Mouse (Mus musculus) C2C12 (cell line): Measurements from ENCODE around the gene Draxin.

Source experiments
- CTCF ChIP-seq: IDR thresholded peaks from one replicate; pipeline ENCODE4 v1.5.1; 2011; ENCODE audit not compliant: control insufficient read depth, insufficient read depth, insufficient read length
- FOSL1 ChIP-seq: IDR thresholded peaks from one replicate; pipeline ENCODE4 v1.8.0; 2011; ENCODE audit warnings: mild to moderate bottlenecking, low read length; ENCODE audit not compliant: poor library complexity, insufficient read depth, severe bottlenecking
- MAX ChIP-seq: IDR thresholded peaks from one replicate; pipeline ENCODE4 v1.6.1; 2011; ENCODE audit warnings: mild to moderate bottlenecking, control low read depth
- MYOD1 ChIP-seq: IDR thresholded peaks from one replicate; pipeline ENCODE4 v1.6.1; 2011; ENCODE audit warnings: low read depth; ENCODE audit not compliant: control insufficient read depth, insufficient read length
- USF1 ChIP-seq: IDR thresholded peaks from one replicate; pipeline ENCODE4 v1.6.1; 2011; ENCODE audit warnings: low read depth, mild to moderate bottlenecking, control low read depth, moderate library complexity

DNA sequence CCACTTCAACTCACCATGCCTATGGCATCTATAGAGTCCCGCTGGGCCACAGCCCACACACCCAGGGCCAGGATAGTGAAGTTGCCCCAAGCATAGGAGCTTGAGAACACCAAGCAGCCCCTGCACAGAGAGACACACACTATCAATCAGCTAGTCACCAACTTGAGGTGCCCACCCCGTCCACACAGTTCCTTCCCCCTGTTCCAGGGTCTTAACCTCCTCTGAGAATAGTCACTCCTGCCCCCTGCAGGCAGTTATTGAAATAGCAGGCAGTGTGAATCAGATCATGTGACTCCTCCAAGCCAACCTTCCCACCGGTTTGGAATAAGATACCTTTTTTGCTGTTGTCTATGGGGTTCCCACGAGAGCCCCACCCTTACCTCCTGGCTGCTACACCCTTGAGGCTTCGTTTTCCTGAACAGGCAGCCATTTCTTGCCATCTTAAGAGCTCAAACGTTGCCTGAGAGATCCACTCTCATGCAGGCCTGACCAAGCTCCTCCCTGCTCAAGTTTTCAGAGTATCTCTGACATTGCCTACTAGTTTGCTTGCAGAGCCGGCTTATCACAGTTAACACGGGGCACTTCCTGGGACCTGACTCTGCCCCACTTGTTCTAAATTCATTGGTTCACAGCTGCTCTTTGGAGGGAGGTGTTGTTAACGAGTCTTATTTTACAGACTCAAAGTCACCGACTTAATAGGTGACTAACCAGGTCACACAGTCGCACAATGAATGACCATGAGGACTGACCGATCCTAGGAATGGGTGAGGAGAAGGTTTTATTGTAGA lies 48.0 kb downstream of the Draxin start:
- TF ChIP-seq CTCF: peak; percentile 5
- no peak for TF ChIP-seq MAX
- no peak for TF ChIP-seq MYOD1
- peak; percentile 77 for TF ChIP-seq USF1
- no peak for TF ChIP-seq FOSL1
